Mouse (Mus musculus) embryonic facial prominence, embryonic 13.5 days (tissue): ENCODE measurements around the gene Dcaf12. TPM values are rescaled to one million over a fixed set of nuclear protein-coding genes. Genes with fewer than 3 reads are reported as not detected.

Experiments used
- ATAC-seq: fragments of 200-750 bp; cut with Nextera tagmentation; 2 replicates; pipeline ENCODE4 v1.8.0; 2017; ENCODE audit warnings: low read depth; ENCODE audit not compliant: insufficient number of reproducible peaks, insufficient read depth, low FRiP score, low TSS enrichment
- H3K27ac ChIP-seq: fragments of 300-500 bp; sonication (generic); 2 replicates; pipeline ENCODE4 v1.5.1; 2015; ENCODE audit warnings: moderate library complexity, mild to moderate bottlenecking, inconsistent platforms
- H3K27me3 ChIP-seq: fragments of 300-500 bp; sonication (generic); 2 replicates; pipeline ENCODE4 v1.6.1; 2015; ENCODE audit warnings: mild to moderate bottlenecking, inconsistent platforms
- H3K36me3 ChIP-seq: fragments of 300-500 bp; sonication (generic); 2 replicates; pipeline ENCODE4 v1.6.1; 2015; ENCODE audit warnings: mild to moderate bottlenecking, inconsistent platforms
- H3K4me1 ChIP-seq: fragments of 300-500 bp; sonication (generic); 2 replicates; pipeline ENCODE4 v1.6.1; 2015; ENCODE audit warnings: inconsistent platforms
- H3K4me2 ChIP-seq: fragments of 300-500 bp; sonication (generic); 2 replicates; pipeline ENCODE4 v1.6.1; 2015; ENCODE audit warnings: moderate library complexity, mild to moderate bottlenecking, inconsistent platforms
- H3K4me3 ChIP-seq: fragments of 300-500 bp; sonication (generic); 2 replicates; pipeline ENCODE4 v1.5.1; 2015; ENCODE audit warnings: mild to moderate bottlenecking, inconsistent platforms
- H3K9ac ChIP-seq: fragments of 300-500 bp; sonication (generic); 2 replicates; pipeline ENCODE4 v1.6.1; 2015; ENCODE audit warnings: mild to moderate bottlenecking, inconsistent platforms
- H3K9me3 ChIP-seq: fragments of 300-500 bp; sonication (generic); 2 replicates; pipeline ENCODE4 v1.6.1; 2016; ENCODE audit warnings: inconsistent platforms
- WGBS: fragments of 180-500 bp; shearing (Covaris S2); methylation state at CpG from one replicate; pipeline ENCODE4 v1.1.7; 2015; ENCODE audit warnings: mixed read lengths; 5-methylcytosine and 5-hydroxymethylcytosine counted together
- polyA plus RNA-seq: library from polyadenylated mRNA; unstranded; fragments of >200 nt; fragmentation: Nextera tagmentation; extraction: Ambion mirVana; gene quantifications from 2 replicates; pipeline ENCODE4 v1.2.1, GENCODE M21; 2015

Dcaf12 gene
- polyA plus RNA-seq, 1 experiment from 2014 or later, result 53.9 TPM

DNA sequence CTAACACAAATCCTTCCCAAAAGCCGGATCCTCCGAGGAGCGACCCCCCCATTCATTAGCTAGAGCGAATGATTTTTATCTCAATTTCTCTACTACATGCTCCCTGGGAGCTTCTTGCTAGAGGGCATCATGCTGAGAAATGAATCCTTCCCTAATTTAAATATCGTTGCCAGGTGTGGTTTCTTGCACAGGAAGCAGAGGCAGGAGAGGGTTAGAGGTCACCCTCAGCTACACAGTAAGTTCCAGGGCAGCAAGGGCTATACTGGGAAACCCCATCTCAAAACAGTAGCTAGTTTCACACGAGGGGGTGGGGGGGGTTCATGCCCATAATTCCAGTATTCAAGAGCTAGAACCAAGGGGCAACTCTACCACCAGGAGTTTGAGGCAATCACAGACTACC lies 7.3 kb downstream of the Dcaf12 start:
- Histone ChIP-seq H3K27me3 (no peaks in the 10 kb centered on the region), H3K9ac (no peak overlapping the region), H3K36me3 (peaks cover 70% of the 10 kb centered on the region), H3K9me3 (no peaks in the 10 kb centered on the region), H3K4me2 (no peak overlapping the region), H3K4me1 (0 out of 2 replicates have a peak, but pooled peaks cover under 1% of the 10 kb centered on the region), H3K4me3 (no peak overlapping the region), H3K27ac (no peak overlapping the region)
- WGBS, result 68% methylated on average over 6 of the region's 6 CpGs
- ATAC-seq, result no peak

DNA sequence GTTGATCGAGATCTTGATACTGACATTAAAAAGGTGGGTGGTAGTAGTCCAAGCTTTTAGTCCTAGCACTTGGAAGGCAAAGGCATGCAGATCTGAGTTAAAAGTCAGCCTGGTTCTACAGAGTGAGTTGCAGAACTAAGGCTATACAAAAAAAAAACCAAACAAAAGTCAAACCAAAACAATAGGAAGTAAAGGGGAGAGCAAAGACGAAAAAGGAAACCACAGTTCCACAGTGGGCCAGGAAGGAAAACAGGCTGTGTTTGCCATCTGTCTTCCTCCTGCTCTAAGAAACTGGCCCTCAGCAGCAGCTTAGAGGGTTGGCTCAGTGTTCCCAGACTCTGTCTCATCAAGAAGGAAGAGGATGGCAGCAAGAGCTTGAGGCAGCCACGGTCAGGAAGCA lies 10.4 kb downstream of the Dcaf12 start:
- Histone ChIP-seq H3K9me3 (no peaks in the 10 kb centered on the region), H3K27ac (no peak overlapping the region), H3K9ac (no peak overlapping the region), H3K4me1 (no peaks in the 10 kb centered on the region), H3K4me2 (no peak overlapping the region), H3K27me3 (no peaks in the 10 kb centered on the region), H3K4me3 (no peak overlapping the region), H3K36me3 (peaks cover 72% of the 10 kb centered on the region)
- WGBS, result 67% methylated on average over 3 of the region's 3 CpGs
- ATAC-seq, result no peak

DNA sequence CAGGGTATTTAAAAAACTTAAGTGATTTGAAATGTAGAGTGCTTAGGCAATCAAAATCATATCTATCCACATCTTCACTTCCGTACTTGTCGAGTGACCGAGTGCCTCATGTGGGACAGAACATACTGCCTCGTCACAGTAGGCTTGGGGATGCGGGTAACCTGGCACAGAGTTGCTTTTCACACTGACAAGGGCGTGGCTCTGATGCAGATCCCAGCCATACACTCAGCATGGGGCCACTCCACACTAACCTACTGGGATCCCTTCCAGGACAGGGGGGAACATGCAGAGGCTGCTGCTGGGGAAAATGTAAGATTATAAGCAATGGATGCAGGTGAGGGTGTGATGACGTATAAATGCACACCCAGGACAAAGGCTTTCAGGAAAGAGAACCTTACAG lies 11.0 kb downstream of the Dcaf12 start:
- no peak overlapping the region for H3K4me2 ChIP-seq
- H3K36me3 ChIP-seq, result peaks cover 72% of the 10 kb centered on the region
- no peaks in the 10 kb centered on the region for H3K27me3 ChIP-seq
- H3K4me1 ChIP-seq, result no peaks in the 10 kb centered on the region
- H3K9ac ChIP-seq, result no peak overlapping the region
- no peak for ATAC-seq
- 89% methylated on average over 7 of the region's 7 CpGs for WGBS
- H3K9me3 ChIP-seq, result no peaks in the 10 kb centered on the region
- no peak overlapping the region for H3K27ac ChIP-seq
- no peak overlapping the region for H3K4me3 ChIP-seq

DNA sequence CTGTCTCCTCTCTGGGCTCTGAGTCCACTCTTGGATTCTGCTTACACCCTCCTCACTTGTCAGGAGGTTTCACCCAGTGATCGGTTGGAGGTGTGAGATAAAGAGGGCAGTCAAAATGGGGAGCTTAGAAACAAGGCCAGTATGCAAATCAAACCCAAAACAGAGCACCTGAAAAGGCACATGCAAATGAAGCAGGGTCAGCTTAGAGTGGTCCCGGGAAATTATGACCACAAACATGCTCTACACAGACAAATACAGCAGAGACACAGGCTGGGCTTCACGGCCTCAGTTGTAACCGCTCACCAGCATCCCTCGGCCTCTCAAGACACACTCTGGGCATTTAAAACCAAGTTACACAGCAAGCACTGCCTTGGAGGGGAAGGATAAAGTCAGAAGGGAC lies 15.7 kb downstream of the Dcaf12 start:
- no peaks in the 10 kb centered on the region for H3K4me1 ChIP-seq
- H3K4me3 ChIP-seq, result no peak overlapping the region
- H3K4me2 ChIP-seq, result no peak overlapping the region
- peaks cover 92% of the 10 kb centered on the region for H3K36me3 ChIP-seq
- no peaks in the 10 kb centered on the region for H3K27me3 ChIP-seq
- H3K9me3 ChIP-seq, result no peaks in the 10 kb centered on the region
- no peak overlapping the region for H3K27ac ChIP-seq
- no peak for ATAC-seq
- H3K9ac ChIP-seq, result no peak overlapping the region
- 91% methylated on average over 5 of the region's 5 CpGs for WGBS

DNA sequence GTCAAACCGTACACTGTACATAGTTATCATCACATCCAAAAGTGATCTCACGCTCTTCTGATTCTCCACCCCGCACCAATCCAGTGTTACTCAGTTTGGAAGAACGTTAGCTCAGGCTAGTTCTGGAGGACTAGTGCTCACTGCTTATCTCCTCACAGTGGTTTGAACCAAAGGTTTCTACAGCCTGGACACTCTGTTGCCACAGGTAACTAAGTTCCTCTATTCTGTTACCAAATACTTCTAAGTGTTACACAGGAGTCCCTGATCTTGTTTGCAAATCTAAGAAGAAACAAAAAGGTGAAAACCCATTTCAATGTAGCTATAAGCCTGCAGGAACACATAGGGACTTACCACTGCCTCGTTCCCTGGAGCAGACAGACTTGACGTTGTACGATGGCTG lies 18.7 kb downstream of the Dcaf12 start:
- H3K27me3 ChIP-seq, result no peaks in the 10 kb centered on the region
- ATAC-seq, result no peak
- H3K9me3 ChIP-seq, result no peaks in the 10 kb centered on the region
- no peak overlapping the region for H3K4me3 ChIP-seq
- 94% methylated on average over 7 of the region's 7 CpGs for WGBS
- no peak overlapping the region for H3K4me2 ChIP-seq
- no peak overlapping the region for H3K9ac ChIP-seq
- peaks cover 99% of the 10 kb centered on the region for H3K36me3 ChIP-seq
- H3K4me1 ChIP-seq, result no peaks in the 10 kb centered on the region
- H3K27ac ChIP-seq, result no peak overlapping the region

DNA sequence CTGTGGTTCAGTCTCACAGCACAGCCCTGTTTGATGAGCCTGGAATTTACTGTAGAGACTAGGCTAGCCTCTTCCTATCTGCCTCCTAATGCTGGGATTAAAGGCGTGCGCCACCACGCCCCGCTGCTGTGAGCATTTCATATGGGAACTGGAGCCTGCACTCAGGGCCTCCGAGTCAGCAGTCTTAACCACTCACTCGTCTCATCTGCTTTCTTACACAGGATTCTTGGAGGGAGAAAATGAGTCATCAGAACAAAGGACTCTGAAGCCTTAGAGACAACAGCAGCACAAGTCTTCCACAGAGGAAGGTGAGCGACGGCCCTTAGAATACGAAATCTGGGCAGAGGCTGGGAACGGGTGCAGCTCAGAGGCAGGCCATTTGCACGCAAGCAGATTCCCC lies 19.2 kb downstream of the Dcaf12 start:
- Histone ChIP-seq H3K9me3 (no peaks in the 10 kb centered on the region), H3K36me3 (peaks cover 99% of the 10 kb centered on the region)
- 93% methylated on average over 11 of the region's 11 CpGs for WGBS

DNA sequence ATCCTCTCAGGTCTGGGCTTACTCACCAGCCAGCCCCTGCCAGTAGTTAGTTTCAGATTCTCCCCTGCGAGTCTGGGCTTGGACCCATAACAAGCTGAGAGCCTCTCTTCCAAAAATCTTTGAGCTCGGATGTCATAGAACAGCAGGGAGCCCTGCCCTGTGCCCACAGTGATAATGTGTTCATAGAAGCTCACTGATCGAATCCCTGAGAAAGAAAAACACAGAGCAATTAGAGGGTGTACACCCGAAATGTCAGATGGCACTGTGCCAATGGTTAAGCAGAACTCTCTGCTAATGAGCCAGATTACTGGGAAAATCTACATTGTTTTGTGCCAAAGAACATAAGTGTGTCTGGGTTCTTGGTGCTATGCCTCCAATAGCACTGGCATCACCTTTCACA lies 20.8 kb downstream of the Dcaf12 start:
- 74% methylated on average over 4 of the region's 4 CpGs for WGBS
- Histone ChIP-seq H3K4me3 (no peak overlapping the region), H3K9me3 (no peaks in the 10 kb centered on the region), H3K9ac (no peak overlapping the region), H3K4me2 (no peak overlapping the region), H3K27ac (no peak overlapping the region), H3K36me3 (peaks cover 88% of the 10 kb centered on the region), H3K27me3 (no peaks in the 10 kb centered on the region), H3K4me1 (no peaks in the 10 kb centered on the region; the same call in 1 of the 2 replicates)
- ATAC-seq, result peak; percentile 34; the same call in 1 of the 2 replicates

More for the DNA sequence above, 19.2 kb downstream of the Dcaf12 start:
- no peak overlapping the region for H3K4me2 ChIP-seq
- H3K4me3 ChIP-seq, result no peak overlapping the region
- ATAC-seq, result no peak
- no peak overlapping the region for H3K27ac ChIP-seq
- H3K4me1 ChIP-seq, result no peaks in the 10 kb centered on the region
- H3K27me3 ChIP-seq, result no peaks in the 10 kb centered on the region
- H3K9ac ChIP-seq, result no peak overlapping the region

DNA sequence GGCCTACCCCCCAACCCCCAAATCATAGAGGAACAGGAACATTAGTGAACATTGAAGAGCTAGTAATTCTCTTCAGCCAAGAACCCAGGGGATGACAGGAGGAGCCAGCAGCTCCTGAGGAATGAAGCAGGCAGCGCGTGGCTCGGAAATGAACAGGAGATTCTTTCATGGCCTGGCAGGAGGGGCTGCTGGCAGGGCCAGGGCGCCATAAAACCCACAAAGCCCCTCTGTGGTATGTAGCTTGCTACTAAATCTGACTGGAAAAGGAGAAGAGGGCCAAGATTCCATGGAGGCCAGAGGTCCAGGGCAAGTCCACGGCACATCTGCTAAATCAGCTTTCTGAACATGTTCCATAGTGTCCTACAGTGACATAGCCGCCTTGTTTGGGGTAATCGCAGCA lies 24.9 kb downstream of the Dcaf12 start:
- H3K4me2 ChIP-seq, result no peak overlapping the region
- no peak overlapping the region for H3K9ac ChIP-seq
- WGBS, result 59% methylated on average over 7 of the region's 7 CpGs
- H3K9me3 ChIP-seq, result no peaks in the 10 kb centered on the region
- H3K27ac ChIP-seq, result peak overlapping the region; percentile 55; the same call in 1 of the 2 replicates
- no peak overlapping the region for H3K4me3 ChIP-seq
- no peaks in the 10 kb centered on the region; the same call in 1 of the 2 replicates for H3K4me1 ChIP-seq
- H3K36me3 ChIP-seq, result peaks cover 47% of the 10 kb centered on the region
- H3K27me3 ChIP-seq, result no peaks in the 10 kb centered on the region
- ATAC-seq, result no peak

DNA sequence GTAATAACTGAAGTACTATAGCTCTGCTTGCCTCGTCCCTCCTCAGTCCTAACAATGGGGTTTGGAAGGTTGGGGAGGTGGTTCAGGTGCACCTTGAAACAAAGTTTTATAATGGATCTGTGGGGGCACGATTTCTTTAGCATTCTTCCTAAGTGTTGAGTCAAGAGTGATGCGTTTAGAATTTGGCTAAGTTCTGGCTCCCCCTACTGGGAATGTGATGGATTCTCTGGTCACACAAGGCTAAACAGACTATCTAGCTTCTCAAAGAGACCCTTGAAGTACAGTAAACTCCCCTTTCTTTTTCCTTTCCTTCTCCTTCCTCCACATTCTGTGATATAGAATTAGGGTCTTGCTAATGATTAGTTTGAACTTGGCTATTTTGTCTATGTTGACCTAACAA lies 28.3 kb downstream of the Dcaf12 start:
- no peaks in the 10 kb centered on the region; the same call in 1 of the 2 replicates for H3K4me1 ChIP-seq
- no peak overlapping the region for H3K4me2 ChIP-seq
- no peak overlapping the region for H3K9ac ChIP-seq
- 20% methylated on average over 3 of the region's 3 CpGs for WGBS
- H3K27me3 ChIP-seq, result no peaks in the 10 kb centered on the region
- peaks cover 14% of the 10 kb centered on the region for H3K36me3 ChIP-seq
- H3K27ac ChIP-seq, result no peak overlapping the region
- H3K4me3 ChIP-seq, result no peak overlapping the region
- ATAC-seq, result no peak
- H3K9me3 ChIP-seq, result no peaks in the 10 kb centered on the region

DNA sequence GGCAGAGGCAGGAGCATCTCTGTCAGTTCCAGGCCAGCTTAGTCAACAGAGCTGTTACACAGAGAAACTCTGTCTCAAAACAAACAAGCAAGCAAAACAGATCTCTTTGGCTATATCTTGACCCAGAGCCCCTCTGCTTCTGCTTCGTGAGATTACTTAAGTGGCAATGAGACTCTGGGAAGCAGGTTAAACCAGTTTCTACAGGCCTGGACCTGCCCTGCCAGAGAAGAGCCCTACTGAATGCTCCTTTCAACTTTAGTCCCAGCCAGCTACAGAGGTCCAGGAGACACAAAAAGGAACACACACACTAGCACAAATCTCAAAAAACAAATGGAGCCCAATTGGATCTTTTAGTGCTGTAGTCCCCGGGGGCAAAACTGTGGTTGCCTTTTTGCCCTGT lies 30.6 kb downstream of the Dcaf12 start:
- no peaks in the 10 kb centered on the region for H3K9me3 ChIP-seq
- H3K9ac ChIP-seq, result no peak overlapping the region
- peak overlapping the region; percentile 22; the same call in 1 of the 2 replicates for H3K27ac ChIP-seq
- WGBS, result 67% methylated on average over 2 of the region's 2 CpGs
- no peak overlapping the region for H3K4me3 ChIP-seq
- no peaks in the 10 kb centered on the region for H3K27me3 ChIP-seq
- no peaks in the 10 kb centered on the region for H3K36me3 ChIP-seq
- no peaks in the 10 kb centered on the region; the same call in 1 of the 2 replicates for H3K4me1 ChIP-seq
- no peak overlapping the region for H3K4me2 ChIP-seq
- no peak for ATAC-seq

DNA sequence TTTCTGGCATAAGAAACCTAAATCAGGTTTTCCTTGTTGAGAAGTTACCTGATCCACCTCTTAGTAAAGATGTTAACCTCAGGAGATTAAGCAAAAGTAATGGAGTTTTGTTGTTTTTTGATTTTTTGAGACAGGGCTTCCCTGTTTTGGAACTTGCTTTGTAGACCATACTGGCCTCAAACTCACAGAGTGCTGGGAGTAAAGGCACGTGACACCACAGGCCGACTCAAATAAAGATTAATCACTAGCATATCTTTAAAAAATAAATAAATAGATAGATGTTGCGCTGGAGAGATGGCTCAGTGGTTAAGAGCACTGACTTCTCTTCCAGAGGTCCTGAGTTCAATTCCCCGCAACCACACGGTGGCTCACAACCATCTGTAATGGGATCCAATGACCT lies 38.8 kb downstream of the Dcaf12 start:
- Histone ChIP-seq H3K27ac (peak overlapping the region; percentile 95), H3K9me3 (no peaks in the 10 kb centered on the region), H3K27me3 (no peaks in the 10 kb centered on the region), H3K4me1 (peaks cover 28% of the 10 kb centered on the region), H3K36me3 (peaks cover 8% of the 10 kb centered on the region), H3K4me2 (peak overlapping the region; percentile 68), H3K9ac (peak overlapping the region; percentile 91), H3K4me3 (peak overlapping the region; percentile 82)
- ATAC-seq, result no peak
- WGBS, result 74% methylated on average over 5 of the region's 5 CpGs

DNA sequence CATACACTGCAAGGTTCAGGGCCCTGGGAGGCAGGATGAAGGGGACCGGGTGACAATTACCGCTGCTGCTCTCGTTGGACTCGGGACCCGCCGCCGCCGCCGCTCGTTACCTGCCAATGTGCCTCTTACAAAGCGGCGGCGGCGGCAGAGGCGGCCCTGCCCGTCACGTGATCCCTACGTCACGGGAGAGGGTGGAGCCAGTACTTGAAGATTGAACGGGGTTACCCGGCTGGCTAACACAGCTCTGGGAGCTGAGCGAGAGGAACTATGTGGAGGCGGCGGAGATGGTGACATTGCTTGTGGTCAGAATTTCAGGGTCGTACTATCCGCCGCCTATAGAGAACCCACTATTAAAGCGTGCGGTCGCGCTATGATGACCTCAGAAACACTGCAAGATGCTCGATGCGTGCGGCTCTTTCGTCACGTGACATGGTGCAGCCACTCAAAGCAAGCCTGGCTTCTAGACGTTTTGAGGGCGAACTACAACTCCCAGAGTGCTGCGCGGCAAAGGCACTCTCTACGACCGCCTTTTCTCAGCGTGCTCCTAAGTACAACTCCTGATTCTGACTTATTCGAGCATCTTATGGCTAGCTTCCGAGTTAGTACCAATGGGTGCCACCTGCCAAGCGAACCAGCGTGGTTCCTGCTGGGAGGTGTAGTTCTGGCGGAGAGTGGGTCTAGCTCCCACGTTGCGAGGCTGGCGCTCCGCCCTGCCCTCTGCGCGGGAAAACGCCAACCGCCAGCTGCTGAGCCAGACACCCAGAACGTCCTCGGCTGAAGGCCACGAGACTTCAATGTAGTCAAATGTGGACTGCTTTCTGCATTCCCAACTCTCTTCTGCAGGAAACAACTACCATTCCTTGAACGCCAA lies 39.5 kb downstream of the Dcaf12 start, which contains the start of gene Ubap2:
TSS of gene Ubap2 (minus strand) at position 165 of the 871 bp plus-strand sequence.
- ATAC-seq, result peak; percentile 96
- Histone ChIP-seq H3K9me3 (no peaks in the 10 kb centered on the region), H3K4me3 (peak within 1 kb of the TSS; percentile 82), H3K9ac (peak within 1 kb of the TSS; percentile 91), H3K36me3 (peaks cover 14% of the 10 kb centered on the region), H3K4me1 (peaks cover 28% of the 10 kb centered on the region), H3K27ac (peak within 1 kb of the TSS; percentile 95), H3K4me2 (peak within 1 kb of the TSS; percentile 68), H3K27me3 (no peaks in the 10 kb centered on the region)
- WGBS, result under 1% methylated on average over 60 of the region's 60 CpGs
